Mouse (Mus musculus) limb, embryonic 10.5 days (tissue): ENCODE data around the gene 6330409D20Rik. TPM values are rescaled to one million over a fixed set of nuclear protein-coding genes. Genes with fewer than 3 reads are reported as not detected.
A peak's percentile ranks its signal among the peaks of the same experiment; 100 is the strongest.

Experiments used
- DNase-seq: peaks from one replicate; pipeline ENCODE4 v3.0.0-alpha.2; 2017; ENCODE audit warnings: low spot score
- H3K27ac ChIP-seq: fragments of 300-500 bp; sonication (generic); 2 replicates; pipeline ENCODE4 v1.5.1; 2016; ENCODE audit warnings: mild to moderate bottlenecking
- H3K27me3 ChIP-seq: fragments of 300-500 bp; sonication (generic); 2 replicates; pipeline ENCODE4 v1.6.1; 2016; ENCODE audit warnings: low read depth, mild to moderate bottlenecking; ENCODE audit not compliant: poor library complexity, severe bottlenecking
- H3K36me3 ChIP-seq: fragments of 300-500 bp; sonication (generic); 2 replicates; pipeline ENCODE4 v1.6.1; 2016; ENCODE audit warnings: mild to moderate bottlenecking, moderate library complexity
- H3K4me1 ChIP-seq: fragments of 300-500 bp; sonication (generic); 2 replicates; pipeline ENCODE4 v1.6.1; 2016
- H3K4me3 ChIP-seq: fragments of 300-500 bp; sonication (generic); 2 replicates; pipeline ENCODE4 v1.5.1; 2016; ENCODE audit warnings: mild to moderate bottlenecking, moderate library complexity
- H3K9me3 ChIP-seq: fragments of 300-500 bp; sonication (generic); replicated peaks from 2 replicates; pipeline ENCODE4 v1.6.1; 2016; ENCODE audit warnings: mild to moderate bottlenecking
- WGBS: fragments of 180-500 bp; shearing (Covaris S2); methylation state at CpG from one replicate; pipeline ENCODE4 v1.1.7; 2016; 5-methylcytosine and 5-hydroxymethylcytosine counted together
- polyA plus RNA-seq: library from polyadenylated mRNA; unstranded; fragments of >200 nt; fragmentation: Nextera tagmentation; extraction: Ambion mirVana; gene quantifications from 2 replicates; pipeline ENCODE4 v1.2.1, GENCODE M21; 2016

Gene 6330409D20Rik
- polyA plus RNA-seq, 1 experiment from 2014 or later = not detected

DNA sequence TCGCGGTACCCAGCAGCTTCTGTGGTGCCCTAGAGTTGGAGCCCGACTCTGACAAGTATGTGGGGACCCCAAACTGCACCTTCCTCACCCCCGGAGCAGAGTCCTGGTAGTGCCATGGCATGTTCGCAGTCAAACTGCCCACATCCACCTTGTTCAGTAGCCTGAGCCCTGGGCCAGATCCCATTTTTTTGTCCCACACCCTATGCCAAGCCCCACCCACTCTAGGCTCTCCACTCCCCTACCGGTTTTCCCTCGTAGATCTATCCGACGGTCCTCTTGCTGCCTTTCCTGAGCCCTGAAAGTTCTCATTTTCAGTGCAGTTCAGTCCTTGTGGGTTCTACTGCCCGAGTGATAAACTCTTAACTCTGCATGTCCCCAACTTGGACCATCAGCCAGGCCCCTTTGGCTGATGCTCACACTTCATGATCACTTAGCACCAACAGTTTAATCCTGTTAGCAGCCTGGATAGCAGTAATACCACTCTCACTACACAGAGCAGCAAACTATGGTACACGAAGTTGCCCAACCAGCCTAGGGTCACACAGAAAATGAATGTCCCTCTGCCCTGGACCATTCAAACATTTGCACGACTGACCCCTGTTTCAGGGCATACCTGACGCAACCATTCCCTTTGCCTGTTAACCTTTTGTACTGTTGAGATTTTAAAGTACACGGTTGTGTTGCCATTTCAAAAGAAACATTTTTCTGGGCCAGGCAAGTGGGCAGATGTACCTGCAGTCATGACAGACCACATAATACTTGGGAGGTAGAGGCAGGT lies 39.7 kb downstream of the 6330409D20Rik start:
- no peak for DNase-seq
- Histone ChIP-seq H3K27ac (no peak overlapping the region), H3K4me1 (0 out of 2 replicates have a peak, but pooled peaks cover 9% of the 10 kb centered on the region), H3K4me3 (no peak overlapping the region), H3K36me3 (peaks cover 51% of the 10 kb centered on the region), H3K9me3 (no peaks in the 10 kb centered on the region), H3K27me3 (no peaks in the 10 kb centered on the region)
- 88% methylated on average over 14 of the region's 14 CpGs for WGBS

DNA sequence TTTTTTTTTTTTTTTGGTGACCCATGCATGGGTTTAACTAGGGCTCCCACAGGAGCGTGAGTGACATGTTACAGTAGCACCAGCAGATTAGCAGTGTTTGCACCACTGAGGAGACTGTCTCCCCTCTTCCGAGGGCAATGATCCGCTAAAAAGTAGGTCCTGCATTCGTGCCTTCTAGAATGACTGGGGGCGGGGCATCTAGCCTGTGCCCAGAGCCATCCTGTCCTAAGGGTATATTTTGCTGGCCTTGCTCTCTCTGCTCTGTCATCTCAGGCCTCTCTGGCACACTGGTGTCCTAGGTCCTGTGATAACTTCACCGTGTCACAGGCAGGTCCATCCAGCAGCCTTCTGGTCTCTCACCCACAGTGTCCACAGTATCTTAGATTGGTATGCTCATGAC lies 41.1 kb downstream of the 6330409D20Rik start:
- Histone ChIP-seq H3K27me3 (no peaks in the 10 kb centered on the region), H3K4me3 (no peak overlapping the region), H3K27ac (no peak overlapping the region), H3K36me3 (peaks cover 36% of the 10 kb centered on the region), H3K4me1 (0 out of 2 replicates have a peak, but pooled peaks cover 9% of the 10 kb centered on the region), H3K9me3 (no peaks in the 10 kb centered on the region)
- 84% methylated on average over 6 of the region's 6 CpGs for WGBS
- DNase-seq = no peak

DNA sequence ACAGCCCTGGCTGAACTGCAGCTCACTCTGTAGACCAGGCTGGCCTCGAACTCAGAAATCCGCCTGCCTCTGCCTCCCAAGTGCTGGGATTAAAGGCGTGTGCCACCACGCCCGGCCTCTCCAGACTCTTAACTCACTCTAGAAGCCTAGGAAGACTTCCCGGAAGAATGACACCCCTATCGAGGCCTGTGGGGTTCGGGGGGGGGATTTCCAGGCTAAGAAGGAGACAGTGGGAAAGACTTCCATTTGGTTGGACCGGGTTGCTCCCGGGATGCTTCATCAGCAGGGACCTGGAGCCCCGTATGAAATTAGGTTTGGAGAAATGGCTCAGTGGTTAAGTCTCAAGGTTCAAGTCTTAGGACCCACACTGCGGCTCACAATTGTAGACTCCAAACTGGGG lies 46.1 kb downstream of the 6330409D20Rik start:
- H3K27me3 ChIP-seq = no peaks in the 10 kb centered on the region
- peaks cover 19% of the 10 kb centered on the region for H3K36me3 ChIP-seq
- peaks cover 30% of the 10 kb centered on the region for H3K4me1 ChIP-seq
- H3K9me3 ChIP-seq = no peaks in the 10 kb centered on the region
- H3K27ac ChIP-seq = peak overlapping the region; percentile 90
- no peak for DNase-seq
- 90% methylated on average over 12 of the region's 12 CpGs for WGBS
- H3K4me3 ChIP-seq = peak overlapping the region; percentile 92

DNA sequence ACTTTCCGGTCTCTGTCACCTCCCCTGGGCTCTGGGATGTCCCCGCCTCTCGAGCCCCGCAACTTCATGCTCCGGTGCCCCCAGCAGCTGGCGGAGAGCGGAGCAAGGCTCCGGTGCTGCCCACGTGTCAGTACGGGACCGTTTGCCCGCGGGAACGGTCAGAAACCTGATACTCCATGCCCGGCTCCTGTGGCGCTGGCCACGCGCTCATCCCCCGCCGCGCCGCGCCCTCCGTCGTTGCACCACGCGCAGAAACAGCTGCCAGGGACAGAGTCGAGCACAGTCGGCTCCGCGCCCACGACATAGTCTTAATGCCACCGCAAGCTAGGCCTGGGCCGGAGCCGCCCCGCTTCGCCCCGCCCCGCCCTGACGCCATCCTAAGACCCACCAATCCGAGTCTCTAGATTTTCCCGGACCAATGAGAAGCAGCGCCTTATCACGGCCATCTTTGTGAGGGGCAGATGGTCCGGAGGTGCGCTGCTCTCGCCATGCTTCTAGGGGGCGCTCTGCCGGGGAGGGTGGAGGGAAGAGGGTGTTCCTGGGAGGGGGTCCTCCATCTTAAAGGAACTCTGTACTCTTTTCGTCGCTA lies 46.9 kb downstream of the 6330409D20Rik start:
- Histone ChIP-seq H3K36me3 (peaks cover 19% of the 10 kb centered on the region), H3K27me3 (no peaks in the 10 kb centered on the region), H3K4me1 (peaks cover 31% of the 10 kb centered on the region), H3K4me3 (peak overlapping the region; percentile 92), H3K9me3 (no peaks in the 10 kb centered on the region), H3K27ac (peak overlapping the region; percentile 90)
- peak; percentile 96 for DNase-seq
- WGBS = under 1% methylated on average over 51 of the region's 51 CpGs

DNA sequence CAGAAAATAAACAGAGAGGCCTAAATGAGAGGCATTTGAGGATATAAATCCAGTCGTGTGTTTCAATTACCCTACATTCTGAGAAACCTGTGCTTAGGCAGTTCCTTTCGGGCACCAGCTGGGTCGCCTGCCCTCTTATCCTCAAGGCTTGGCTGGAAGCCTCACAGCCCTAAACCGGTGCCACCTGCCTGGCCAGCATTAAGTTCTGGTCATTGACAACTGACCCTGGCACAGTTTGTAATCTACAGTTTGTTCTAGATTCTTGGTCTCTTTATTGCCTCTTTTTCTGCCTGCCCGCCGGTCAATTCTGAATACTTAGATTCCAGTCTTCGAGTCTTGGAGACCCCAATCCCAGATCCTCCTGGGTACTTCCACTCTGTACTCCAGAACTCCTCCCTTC lies 47.5 kb downstream of the 6330409D20Rik start:
- peaks cover 20% of the 10 kb centered on the region for H3K36me3 ChIP-seq
- H3K27ac ChIP-seq = peak overlapping the region; percentile 90
- peak overlapping the region; percentile 92 for H3K4me3 ChIP-seq
- H3K9me3 ChIP-seq = no peaks in the 10 kb centered on the region
- WGBS = 28% methylated on average over 7 of the region's 7 CpGs
- no peaks in the 10 kb centered on the region for H3K27me3 ChIP-seq
- DNase-seq = no peak
- peaks cover 31% of the 10 kb centered on the region for H3K4me1 ChIP-seq

GRCm38 (mm10) chr2:32692496-32692895 lies 48.3 kb downstream of the 6330409D20Rik start:
- no peak for DNase-seq
- Histone ChIP-seq H3K27ac (no peak overlapping the region), H3K9me3 (no peaks in the 10 kb centered on the region), H3K4me1 (peaks cover 31% of the 10 kb centered on the region), H3K36me3 (peaks cover 28% of the 10 kb centered on the region), H3K4me3 (0 out of 2 replicates have a peak overlapping the region, but pooled peaks have one; percentile 92), H3K27me3 (no peaks in the 10 kb centered on the region)
- WGBS = 97% methylated on average over 14 of the region's 14 CpGs

DNA sequence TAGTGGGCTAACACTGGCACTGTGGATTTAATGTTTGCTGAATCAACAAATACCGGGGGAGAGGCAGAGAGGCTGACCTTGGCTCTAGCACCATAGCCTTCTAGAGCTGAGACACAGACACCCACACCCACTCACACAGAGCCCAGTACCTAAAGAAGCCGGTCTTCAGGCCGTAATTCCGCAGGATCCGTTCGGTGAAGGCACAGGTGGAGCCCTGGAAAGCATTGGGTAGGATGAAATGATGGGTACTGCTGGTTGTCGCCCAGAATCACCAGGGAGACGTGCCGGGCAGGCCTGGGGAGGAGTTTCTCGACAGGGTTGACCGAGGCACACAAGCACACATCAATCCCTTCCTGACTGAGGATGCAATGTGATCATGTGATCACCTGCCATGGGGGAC lies 49.8 kb downstream of the 6330409D20Rik start:
- H3K27ac ChIP-seq = no peak overlapping the region
- no peaks in the 10 kb centered on the region for H3K27me3 ChIP-seq
- peaks cover 43% of the 10 kb centered on the region for H3K36me3 ChIP-seq
- peaks cover 31% of the 10 kb centered on the region for H3K4me1 ChIP-seq
- WGBS = 88% methylated on average over 11 of the region's 11 CpGs
- DNase-seq = no peak
- H3K4me3 ChIP-seq = no peak overlapping the region
- no peaks in the 10 kb centered on the region for H3K9me3 ChIP-seq

GRCm38 (mm10) chr2:32689420-32689819 lies 51.4 kb downstream of the 6330409D20Rik start:
- 0 out of 2 replicates have a peak overlapping the region, but pooled peaks have one; percentile 0 for H3K27ac ChIP-seq
- WGBS = 20% methylated on average over 5 of the region's 5 CpGs
- no peak overlapping the region for H3K4me3 ChIP-seq
- peaks cover 59% of the 10 kb centered on the region for H3K36me3 ChIP-seq
- no peaks in the 10 kb centered on the region for H3K9me3 ChIP-seq
- H3K27me3 ChIP-seq = no peaks in the 10 kb centered on the region
- DNase-seq = peak; percentile 96
- peaks cover 31% of the 10 kb centered on the region for H3K4me1 ChIP-seq

DNA sequence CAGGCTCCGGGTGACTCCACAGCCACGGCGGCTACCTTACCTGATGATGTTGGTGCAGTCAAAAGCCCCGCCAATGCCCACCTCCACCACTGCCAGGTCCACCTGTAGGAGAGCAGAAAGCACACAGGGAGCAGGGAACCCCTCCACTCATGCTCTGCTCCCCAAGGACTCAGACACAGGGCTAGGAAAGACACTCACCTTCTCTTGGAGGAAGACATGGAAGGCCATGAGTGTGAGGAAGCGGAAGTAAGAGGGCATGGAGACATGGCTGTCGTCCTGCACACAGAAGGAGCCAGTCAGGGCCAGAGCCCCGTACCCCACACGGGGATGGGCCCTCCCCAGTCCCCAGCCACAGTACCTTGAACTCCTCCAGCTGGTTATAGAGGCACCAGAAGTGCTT lies 53.3 kb downstream of the 6330409D20Rik start:
- WGBS = 94% methylated on average over 8 of the region's 8 CpGs
- Histone ChIP-seq H3K4me1 (peaks cover 18% of the 10 kb centered on the region), H3K9me3 (no peaks in the 10 kb centered on the region), H3K4me3 (no peak overlapping the region), H3K36me3 (peaks cover 76% of the 10 kb centered on the region), H3K27ac (no peak overlapping the region), H3K27me3 (no peaks in the 10 kb centered on the region)
- no peak for DNase-seq

- peaks cover 76% of the 10 kb centered on the region for H3K36me3 ChIP-seq
- DNase-seq = no peak
- no peak overlapping the region for H3K4me3 ChIP-seq
- H3K9me3 ChIP-seq = no peaks in the 10 kb centered on the region
- H3K27me3 ChIP-seq = no peaks in the 10 kb centered on the region
- WGBS = 92% methylated on average over 6 of the region's 6 CpGs
- H3K4me1 ChIP-seq = peaks cover 21% of the 10 kb centered on the region
- no peak overlapping the region for H3K27ac ChIP-seq
These were observed 54.2 kb downstream of the 6330409D20Rik start for GRCm38 (mm10) chr2:32686640-32687039.

- H3K27me3 ChIP-seq = no peaks in the 10 kb centered on the region
- no peaks in the 10 kb centered on the region for H3K9me3 ChIP-seq
- H3K36me3 ChIP-seq = peaks cover 74% of the 10 kb centered on the region
- H3K4me1 ChIP-seq = peaks cover 23% of the 10 kb centered on the region
- WGBS = 99% methylated on average over 3 of the region's 3 CpGs
- no peak overlapping the region for H3K4me3 ChIP-seq
- DNase-seq = no peak
- no peak overlapping the region for H3K27ac ChIP-seq
These were observed 55.0 kb downstream of the 6330409D20Rik start for GRCm38 (mm10) chr2:32685807-32686206.

DNA sequence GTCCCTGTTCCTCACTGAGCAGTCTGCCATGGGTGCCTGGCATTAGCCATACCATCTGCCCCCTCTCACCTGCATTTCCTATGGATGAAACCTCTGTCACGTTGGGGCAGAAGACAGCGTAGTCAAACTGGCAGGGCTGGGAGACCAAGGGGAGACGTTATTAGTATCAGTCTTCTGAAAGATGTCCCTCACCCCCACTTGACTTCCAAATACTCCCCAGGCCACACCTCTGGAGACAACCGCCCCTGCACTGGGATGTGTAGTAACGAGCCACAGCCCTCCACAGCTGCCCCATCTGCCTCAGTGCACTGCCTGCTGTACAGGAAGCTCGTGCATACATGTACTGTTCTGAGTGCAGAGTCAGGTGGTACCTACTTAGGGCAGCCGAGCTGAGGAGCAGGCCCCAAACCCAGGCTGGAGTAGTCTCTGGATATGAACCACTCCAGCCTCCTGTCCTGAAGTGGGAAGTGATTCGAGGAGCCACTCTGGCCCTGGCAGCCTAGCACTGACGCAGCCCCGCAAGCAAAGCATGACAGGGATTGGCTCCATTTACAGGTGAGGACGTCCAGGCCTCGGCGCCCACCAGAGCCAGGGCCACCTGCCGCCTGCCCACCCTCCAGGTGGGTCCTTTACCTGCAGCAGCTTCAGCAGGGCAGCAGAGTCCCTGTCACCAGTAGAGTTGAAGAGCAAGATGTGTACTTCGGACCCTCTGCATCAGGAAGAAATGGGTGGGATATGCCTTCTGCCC lies 56.0 kb downstream of the 6330409D20Rik start:
- no peak for DNase-seq
- WGBS = 90% methylated on average over 15 of the region's 15 CpGs
- no peak overlapping the region for H3K4me3 ChIP-seq
- no peaks in the 10 kb centered on the region for H3K27me3 ChIP-seq
- no peaks in the 10 kb centered on the region for H3K9me3 ChIP-seq
- no peak overlapping the region for H3K27ac ChIP-seq
- peaks cover 26% of the 10 kb centered on the region for H3K4me1 ChIP-seq
- peaks cover 71% of the 10 kb centered on the region for H3K36me3 ChIP-seq

DNA sequence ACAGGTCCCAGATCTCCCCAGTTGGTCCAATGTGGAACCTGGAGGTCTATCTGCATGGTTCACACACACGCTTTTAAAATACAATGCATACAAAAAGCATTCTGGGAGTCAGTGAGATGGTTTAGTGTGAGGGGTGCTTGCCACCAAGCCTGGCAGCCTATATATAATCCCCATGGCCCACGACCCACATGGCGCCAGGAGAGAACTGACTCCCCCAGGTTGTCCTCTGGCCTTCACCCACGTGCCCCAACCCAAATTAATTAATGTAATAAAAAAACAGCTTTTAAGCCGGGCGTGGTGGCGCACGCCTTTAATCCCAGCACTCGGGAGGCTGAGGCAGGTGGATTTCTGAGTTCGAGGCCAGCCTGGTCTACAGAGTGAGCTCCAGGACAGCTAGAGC lies 57.1 kb downstream of the 6330409D20Rik start:
- no peak overlapping the region for H3K4me3 ChIP-seq
- H3K4me1 ChIP-seq = peaks cover 25% of the 10 kb centered on the region
- H3K36me3 ChIP-seq = peaks cover 71% of the 10 kb centered on the region
- no peak for DNase-seq
- H3K27ac ChIP-seq = no peak overlapping the region
- WGBS = 91% methylated on average over 10 of the region's 10 CpGs
- no peaks in the 10 kb centered on the region for H3K9me3 ChIP-seq
- H3K27me3 ChIP-seq = no peaks in the 10 kb centered on the region
